Mouse (Mus musculus) lung, adult 18-20 months (tissue): ENCODE results near the gene Cnih2.
A peak's percentile ranks its signal among the peaks of the same experiment; 100 is the strongest.

Experiments
- DNase-seq, 2 experiments: peaks; one replicate each; pipeline ENCODE4 v3.0.0; 2022; ENCODE audit warnings: mixed read lengths in 2 of 2

Cnih2 gene

DNA sequence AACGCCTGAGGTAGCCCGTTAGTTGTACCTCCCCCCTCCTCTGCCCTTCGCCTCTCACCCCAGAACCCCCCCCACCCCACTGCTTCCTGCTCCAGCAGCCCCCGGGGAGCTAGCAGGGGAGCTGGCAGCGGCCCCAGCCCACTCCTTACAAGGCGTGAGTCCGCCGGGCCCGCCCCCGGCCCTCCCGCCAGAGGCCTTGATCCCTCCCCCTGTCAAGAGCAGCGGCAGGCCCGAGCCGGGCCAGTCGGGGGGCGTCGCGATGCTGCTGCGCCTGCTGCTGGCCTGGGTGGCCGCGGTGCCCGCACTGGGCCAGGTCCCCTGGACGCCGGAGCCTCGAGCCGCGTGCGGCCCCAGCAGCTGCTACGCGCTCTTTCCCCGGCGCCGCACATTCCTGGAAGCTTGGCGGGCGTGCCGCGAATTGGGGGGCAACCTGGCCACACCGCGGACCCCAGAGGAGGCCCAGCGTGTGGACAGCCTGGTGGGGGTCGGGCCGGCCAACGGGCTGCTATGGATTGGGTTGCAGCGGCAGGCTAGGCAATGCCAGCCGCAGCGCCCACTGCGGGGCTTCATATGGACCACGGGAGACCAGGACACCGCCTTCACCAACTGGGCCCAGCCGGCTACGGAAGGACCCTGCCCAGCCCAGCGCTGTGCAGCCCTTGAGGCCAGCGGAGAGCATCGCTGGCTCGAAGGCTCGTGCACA lies 30.3 kb downstream of the Cnih2 start, which contains the start of gene Cd248:
Cd248 (plus strand) TSS at position 212 of the 703 bp plus-strand sequence.
- peak; percentile 49 to 59 for DNase-seq

DNA sequence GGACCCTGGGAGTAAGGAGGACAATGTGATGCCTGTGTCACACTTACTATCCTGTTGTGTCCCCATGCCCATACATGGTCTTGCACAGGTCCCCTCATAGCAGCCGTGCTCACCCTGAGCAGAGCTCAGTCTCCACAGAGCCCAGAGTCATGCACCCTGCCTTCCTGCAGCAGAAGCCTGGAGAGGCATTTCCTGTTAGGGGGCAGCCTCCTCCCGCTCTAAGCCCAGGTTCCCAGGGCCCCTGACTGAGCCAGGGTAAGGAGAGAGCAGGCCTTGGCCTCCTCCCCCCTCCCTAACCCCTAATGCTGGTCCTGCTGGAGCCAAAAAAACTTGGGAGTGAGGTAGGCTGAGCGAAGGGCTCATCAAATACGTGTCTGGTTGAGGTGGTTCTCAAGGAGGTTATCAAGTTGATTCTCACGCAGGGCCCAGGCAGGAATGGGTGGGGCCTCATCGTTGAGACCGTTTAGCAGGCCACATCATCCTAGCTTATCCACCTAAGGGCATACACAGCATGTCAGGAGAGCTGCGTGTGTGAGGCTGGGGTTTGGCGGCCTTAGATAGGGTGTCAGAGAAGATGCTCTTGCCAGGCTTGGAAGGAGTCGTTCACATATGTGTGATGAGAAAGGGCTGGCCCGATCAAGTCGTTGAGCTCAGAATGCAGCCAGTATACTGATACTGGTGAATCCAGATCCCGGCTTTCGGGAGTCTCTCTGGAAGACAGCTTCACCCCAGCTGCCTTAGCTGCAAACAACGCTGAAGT lies 31.1 kb downstream of the Cnih2 start:
- no peak for DNase-seq

DNA sequence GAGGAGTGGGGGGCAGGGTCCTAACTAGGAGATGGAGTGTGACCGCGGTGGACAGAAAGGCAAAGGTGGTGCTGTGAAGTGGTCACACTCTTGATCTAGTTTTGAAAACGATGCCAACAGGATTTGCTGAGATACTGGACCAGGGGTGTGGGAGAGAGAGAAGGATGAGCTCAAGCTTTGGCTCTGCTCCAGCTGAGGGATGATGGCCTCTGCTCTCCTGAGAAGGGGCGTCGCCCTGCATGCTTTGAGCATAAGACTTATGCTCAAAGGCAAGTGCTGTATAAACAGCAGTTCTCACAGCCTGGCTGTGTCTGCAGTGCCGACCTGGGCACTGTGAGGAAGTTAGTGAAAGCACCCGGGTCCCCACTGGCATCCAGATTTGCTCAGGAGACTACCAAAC lies 33.2 kb downstream of the Cnih2 start:
- peak in 1 of 2 experiments; percentile 37 for DNase-seq

DNA sequence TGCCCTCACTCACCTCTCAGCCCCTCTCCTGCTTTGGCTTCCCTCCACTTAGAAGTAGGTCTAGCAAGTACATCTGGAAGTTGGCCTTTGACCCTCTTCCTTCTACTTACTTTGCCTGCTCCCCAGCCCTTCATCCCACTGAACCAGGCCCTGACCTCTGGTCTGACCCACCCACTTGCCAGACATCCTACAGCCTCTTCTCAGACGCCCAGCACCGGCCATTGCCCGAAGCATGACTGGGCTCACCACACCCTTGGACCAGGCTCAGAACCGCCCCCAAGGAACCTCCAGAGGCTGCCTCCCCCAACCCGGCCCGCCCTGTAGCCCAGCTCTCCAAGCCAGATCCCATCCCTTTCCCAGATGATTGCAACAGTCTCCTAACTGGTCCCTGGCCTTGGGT lies 35.9 kb downstream of the Cnih2 start:
- DNase-seq = peak in 1 of 2 experiments; percentile 42

DNA sequence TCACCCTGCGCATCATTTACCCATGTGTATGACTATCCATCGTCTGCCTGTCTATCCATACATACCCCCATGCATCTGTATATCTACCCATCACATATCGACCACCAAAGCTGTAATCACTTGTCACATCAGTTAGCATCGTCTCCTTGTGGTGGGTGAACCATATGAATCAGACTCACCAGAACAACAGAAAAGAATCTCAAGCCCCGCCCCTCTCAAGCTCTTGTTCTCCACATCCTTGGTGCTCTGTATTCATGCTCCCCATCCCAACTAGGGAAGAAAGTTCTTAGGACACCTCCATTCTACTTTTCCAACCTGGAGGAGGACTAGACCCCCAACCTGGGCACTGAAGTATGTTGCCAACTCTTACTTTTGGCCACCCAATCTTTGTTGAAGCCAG lies 36.3 kb downstream of the Cnih2 start:
- DNase-seq = no peak

DNA sequence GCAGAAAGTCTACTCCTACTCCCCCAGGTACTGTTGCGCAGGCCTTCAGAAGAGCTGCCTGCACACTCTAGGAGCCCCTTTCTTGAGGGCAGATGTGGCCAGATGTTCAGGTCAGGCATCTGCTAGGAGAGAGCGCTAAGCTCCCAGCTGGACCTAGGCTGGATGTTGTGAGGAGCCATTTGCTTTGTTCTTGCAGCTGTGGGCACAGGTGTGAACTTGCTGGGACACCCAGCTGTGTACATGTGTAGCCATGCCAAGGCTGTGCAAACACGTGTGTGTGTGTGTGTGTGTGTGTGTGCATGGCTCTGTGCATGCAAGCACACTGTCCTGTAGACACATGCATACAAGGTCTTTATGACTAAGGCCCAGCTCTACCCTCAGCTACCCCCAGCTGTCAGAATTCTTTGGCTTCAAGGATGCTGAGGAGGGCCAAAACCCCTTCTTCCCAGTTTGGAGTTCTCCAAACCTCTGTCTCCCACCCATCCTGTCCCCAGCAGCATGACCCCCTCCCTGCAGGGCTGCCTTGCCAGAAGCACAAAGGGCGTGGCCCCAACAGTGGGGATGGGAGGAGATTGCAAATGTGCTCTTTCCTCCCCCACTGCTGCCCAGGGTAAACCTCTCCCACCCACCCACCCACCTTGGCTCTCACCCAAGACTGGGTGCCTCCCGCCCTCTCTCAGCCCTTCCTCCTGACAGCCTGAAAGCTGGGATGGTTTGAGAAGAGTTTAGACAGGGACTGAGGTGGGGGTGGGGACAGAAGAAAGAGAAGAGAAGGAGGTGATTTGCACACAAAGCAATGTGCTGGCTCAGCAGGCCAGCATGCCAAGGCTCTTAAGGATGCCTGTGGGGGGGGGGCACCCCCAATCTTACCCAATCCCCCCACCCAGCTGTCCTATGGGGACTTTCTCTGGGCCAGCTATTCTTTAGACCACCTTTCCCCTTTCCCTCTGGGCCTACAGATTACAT lies 37.7 kb downstream of the Cnih2 start:
- peak in 1 of 2 experiments; percentile 42 for DNase-seq

DNA sequence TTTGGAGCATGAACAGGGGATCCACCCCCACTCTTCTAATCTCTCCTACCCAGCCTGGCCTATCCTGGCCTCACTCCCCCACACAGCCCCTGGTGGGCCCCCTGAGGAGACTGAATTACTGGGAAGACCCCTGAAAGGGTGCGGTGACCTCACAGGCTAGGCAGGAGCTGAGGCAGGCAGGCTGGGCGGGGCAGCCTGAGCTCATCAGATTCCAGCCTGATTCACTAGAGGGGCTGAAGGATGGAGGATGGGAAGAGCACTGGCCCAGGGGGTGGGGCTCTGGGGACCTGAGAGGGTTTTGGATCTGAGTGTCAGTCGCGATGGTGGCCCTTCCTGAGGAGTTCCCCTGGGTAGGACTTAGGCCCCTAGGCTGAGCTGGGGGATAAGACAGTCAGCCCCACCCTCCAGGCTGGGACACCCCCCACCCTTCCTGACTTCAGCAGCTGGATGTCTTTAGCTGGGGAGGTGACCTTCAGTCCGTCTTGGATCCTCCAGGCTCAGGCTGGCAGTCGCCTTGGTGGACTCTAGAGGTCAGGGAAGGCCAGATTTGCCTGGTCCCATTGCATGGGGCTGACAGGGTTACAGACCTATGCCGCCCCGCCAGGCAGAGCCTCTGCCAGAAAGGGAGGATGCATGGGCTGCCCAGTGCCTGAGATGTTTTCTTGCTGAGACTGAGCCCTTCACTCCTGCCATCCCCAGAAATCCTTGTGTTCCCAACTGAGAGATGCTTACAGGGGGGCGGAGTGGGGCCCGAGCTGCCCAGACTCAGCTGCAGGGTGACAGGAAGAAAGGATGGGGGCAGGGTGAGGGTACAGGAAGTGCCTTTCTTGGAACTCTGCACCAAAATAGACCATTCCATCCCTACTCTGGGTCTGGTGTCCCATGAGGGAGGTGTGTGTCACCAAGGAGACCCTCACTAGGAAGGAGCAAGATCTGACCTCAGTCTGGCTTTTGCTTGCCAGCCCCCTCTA lies 39.2 kb downstream of the Cnih2 start:
- no peak for DNase-seq

DNA sequence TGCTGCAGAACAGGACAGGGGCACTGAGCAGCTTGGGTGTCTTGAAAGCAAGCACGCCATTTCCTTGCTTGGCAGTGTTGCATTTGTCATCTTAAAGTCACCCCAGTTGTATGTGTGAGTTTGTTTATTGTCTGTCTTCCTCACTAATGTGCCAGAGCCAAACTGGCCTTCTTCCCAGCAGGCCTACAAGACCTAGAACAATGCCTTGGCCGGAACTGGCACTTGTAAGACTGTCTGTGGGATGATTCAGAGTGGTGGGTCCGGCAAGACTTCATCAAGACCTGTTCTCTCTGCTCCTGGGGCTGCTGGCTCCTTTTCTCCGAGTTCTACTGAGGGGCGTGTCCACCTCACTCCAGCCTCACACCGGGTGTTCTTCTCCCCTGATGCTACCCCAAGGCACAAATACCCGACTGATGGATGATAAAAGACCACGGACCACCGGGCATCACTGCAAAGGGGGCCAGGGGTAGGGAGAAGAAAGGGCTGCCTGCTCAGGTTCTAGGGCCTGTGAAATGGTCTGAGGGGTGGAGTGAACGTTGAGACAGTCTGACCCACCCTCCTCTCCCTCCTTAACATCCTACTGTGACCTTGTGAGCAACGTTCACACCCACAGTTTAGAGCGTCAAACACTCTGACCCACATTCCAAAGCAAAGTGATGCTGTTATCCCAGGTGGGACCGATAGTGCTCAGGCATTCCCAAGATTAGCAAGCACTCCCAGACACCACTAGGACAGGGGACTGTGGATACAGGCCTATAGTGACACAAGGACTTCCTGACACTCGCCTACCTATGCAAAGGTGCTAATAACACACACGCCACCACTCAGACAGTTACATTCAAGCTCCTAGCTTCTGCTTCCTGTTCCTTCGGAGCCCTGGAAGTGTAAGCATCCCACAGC lies 40.2 kb downstream of the Cnih2 start:
- DNase-seq = peak; percentile 39 to 55

DNA sequence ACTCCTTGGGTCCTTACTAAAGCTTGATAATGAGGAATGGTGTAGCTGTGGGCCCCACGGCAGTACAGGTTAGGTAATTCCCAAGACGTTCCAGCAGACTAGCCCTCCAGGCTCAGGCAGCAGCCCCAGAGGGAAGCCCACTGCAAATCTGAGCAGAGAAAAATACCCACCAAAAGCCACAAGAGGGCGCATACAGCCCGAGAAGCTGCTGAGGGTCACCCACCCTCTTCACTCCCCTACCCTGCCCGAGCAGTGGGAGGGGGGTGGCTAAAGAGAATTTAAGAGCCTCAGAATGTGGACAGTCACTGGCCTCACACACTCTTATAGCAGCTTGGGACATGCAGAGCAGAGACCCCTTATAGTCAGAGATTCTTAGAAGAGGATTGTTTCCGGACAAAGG lies 42.1 kb downstream of the Cnih2 start:
- no peak for DNase-seq

DNA sequence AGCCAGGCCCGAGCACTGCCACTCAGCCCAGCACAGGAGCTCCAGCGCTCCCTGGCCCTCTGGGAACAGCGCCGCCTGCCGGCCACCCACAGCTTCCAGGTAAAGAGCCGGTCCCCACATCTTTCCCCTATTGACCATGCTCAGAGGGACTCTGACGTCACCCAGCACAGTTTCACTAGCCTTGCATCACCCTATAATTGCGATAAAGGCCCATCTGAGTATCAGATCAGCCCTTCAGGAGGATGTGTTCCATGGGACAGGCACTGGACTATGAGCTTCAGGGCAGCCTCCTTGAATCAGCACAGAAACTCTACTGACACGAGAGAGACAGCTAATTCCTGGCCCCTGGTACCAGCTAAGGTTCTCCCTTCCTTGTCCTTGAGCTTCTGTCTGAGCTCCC lies 44.4 kb downstream of the Cnih2 start:
- peak; percentile 38 to 54 for DNase-seq

DNA sequence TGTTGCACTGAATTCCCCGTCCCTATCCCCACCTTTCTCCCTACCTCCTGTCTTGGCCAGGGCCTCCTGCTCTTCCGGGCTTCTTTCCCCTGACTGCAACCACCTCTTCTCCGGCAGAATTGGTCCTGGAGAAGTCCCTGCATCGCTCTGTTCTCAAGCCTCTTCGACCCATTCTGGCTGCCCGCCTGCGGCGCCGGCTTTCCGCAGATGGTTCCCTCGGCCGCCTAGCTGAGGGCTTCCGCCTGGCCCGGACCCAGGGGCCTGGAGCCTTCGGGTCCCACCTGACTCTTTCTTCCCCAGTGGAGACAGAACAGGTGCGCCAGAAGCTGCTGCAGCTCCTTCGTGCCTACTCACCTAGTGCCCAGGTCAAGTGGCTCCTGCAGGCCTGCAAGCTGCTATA lies 45.5 kb downstream of the Cnih2 start:
- DNase-seq = no peak

DNA sequence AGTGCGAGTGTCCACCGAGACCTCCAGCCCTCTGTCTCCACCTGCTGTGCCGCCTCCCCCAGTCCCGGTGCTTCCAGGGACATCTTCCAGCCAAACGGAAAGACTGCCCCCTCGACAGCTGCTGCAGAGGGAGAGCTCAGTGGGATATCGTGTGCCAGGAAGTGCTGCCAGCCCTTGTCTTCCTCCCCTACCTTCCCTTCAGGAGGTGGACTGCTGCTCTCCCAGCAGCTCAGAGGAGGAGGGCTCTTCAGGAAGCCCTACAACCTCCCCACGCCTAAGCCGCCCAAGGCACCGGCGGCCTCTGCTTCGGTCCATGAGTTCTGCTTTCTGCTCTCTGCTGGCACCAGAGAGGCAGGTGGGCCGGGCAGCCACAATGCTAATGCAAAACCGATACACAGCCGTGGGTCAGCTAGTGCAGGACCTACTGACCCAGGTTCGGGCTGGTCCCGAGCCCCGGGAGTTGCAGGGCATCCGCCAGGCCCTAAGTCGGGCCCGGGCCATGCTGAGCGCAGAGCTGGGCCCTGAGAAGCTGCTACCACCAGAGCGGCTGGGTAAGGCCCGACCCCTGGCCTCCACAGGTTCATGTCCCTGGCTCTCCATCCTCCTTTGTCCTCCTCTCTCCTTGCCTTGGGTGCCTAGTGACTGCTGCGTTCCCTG lies 46.0 kb downstream of the Cnih2 start:
- DNase-seq = no peak

DNA sequence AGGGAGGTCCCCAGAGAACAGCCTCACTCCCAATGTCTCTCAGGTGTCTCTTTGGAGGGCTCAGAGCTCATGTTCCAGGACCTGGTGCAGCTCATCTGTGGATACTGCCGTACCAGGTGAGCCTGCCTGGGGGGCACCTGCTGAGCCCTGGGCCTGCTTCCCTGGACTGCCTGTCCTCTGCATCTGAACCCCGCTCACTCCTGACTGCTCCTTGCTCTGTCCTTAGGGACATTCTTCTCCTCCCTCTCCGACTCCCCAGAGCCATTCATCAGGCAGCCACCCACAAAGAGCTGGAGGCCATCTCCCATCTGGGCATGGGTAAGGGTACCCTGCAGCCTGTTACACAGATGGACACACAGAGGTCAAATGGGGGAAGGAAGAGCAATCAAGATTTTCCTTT lies 46.8 kb downstream of the Cnih2 start:
- DNase-seq = no peak

DNA sequence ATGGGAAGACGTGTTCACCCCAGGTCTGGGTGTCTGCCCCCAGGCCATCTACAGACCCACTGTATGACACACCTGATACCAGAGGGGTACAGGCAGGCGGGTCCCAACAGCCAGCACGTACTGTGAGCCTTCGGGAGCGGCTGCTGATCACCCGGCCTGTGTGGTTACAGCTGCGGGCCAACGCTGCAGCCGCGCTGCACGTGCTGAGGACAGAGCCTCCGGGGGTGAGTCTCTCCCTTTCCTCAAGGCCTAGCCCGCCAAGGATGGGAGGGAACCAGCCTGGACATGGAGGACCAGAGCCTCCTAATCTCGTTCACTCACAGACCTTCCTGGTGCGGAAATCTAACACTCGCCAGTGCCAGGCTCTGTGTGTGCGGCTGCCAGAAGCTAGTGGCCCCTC lies 47.3 kb downstream of the Cnih2 start:
- DNase-seq = no peak

DNA sequence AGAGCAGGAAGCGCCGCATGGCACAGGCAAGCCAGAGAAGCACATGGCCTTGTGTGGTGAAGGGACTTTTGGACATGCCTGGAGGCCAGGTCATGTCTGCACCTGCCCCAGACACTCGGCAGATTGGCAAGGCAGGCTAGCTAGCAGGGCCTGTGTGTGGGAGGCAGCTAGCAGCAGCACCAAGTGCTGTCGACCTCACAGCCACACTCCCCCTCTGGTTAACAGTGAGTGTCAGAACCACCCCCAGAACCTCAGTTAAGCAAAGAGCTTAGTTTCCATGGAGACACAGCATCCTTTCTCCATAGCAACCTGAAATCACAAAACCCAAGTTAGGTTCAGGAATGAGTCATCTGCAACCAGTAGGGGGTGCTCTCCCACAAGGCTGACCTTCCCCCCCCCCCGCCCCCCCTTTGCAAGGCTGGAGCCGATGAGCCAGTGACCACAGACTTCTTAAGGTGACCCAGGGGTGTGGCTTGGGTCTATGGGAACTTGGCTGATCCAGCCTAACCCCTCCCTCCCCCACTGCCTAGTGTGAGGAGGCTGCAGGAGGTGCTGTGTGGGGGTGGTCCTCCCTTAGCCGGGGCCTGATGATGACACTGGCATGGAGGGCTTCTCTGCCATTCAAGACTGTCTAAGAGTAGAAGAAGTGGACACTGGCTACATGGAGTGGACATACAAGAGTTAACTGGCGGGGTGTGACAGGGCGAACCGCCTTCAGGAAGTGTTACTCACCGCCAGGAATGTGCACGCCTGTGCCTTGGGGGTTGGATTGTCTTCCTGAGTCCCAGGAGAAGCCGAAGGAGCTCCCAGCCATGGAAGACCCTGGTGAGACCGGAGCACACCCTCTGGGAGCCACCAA lies 48.0 kb downstream of the Cnih2 start, which contains the start of gene Rin1:
Rin1 (plus strand) TSS at position 435 of the 859 bp plus-strand sequence.
- DNase-seq = peak; percentile 73 to 82

DNA sequence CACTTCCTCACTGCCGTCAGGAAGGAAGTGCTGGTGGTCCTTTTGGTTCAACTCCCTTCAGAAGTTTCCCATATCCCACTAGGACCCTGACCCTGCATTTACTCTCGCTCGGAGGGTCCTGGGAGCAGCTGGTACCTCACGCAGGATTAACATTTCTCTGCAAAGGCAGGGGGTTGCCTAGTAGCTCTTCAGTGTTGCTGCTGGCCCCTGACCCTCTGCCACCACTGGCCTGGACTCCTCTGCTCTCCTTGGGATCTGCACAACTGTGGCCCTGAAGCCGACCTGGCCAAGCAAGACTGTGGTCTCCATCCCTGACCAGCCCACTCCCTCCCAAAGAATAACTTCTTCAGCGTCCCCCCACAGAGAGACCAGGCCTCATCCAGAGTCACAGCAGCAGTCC lies 49.0 kb downstream of the Cnih2 start:
- no peak for DNase-seq

DNA sequence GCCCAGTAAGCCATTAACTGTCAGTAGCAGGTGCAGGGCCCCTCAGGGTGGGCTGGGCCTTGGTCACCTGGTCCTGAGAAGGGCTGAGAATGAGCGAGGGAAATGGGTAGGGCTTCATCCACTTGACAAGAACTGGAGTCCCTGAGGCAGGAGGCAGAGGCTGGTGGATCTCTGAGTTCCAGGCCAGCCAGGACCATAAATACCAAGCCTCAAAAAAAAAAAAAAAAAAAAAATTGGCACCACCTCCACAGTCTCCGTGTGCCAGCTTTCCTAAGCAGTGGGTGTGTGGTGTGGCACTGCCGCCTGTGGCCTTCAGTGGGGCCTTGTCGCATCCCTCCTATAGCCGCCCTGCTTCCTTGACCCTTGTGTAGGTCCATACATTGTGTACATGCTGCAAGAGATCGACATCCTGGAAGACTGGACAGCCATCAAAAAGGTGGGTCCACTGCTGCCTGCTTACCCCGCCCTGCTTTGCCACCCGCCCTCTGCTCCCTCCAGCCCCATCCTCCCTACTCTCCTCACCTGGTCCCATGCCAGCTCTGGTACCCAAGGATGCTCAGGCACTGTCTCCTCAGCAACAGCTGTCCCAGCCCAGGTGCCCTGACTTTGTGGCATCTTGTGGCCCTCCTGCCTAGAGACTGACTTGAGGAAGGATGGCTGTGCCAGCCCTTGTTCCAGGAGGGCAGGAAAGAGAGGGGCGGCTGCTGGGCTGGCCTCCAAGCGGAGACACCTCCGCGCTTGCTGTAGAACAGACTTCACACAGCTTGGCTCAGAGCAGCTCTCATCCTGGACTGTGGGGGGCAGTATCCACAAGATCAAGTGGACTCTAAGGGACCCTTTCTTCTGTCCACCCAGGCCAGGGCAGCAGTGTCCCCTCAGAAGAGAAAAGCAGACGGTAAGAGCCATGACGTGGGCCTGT lies 49.9 kb downstream of the Cnih2 start:
- no peak for DNase-seq

DNA sequence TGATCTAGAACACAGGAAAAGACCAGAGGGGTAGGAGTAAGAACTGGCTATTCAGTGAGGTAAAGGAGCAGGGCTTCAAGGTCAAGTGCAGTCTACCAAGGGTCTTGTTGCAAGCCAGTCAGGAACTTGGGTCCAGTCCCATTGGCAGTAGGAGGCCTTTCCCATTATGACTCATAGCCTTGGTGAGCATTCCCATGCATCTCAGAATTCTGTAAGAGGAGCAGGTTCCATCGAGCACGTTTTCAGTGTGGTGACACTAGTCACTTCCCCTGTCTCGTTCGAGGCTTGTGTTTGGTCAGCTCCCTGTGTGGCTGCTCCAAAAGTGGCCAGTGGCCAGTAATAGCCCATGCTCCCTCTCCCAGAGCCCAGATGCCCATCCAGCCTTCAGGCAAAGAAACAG lies 52.8 kb downstream of the Cnih2 start:
- DNase-seq = no peak
